Mouse (Mus musculus) urinary bladder, postnatal 4 days (tissue): ENCODE data around the gene Tpmt.

Experiments used
- DNase-seq, 2 experiments: peaks; one replicate each; pipeline ENCODE4 v3.0.0; 2021 to 2022; ENCODE audit warnings: low spot score in 2 of 2

Tpmt gene

GRCm38 (mm10) chr13:46979836-46980490, 64.6 kb downstream of the Tpmt start:
- no peak for DNase-seq

- no peak for DNase-seq
Observed at GRCm38 (mm10) chr13:46976532-46976931, 68.0 kb downstream of the Tpmt start.

DNA sequence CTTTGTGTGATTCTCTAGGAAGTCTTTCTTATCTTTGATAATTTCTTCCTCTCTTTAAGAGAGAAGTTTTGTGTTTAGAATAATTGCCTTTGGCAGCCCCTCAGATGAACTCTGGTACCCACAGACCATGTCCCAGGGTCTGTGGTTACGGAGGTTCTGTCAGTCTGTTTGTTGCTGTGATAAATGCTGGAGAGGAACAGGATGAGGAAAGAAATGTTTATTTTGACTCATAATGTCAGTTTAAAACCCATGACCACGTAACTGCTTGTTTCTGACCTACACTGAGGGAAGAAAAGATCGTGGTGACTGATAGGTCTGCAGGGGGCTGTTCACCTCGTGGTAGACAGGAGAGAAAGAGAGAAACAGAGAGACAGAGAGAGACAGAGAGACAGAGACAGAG, 68.6 kb downstream of the Tpmt start:
- DNase-seq = no peak

DNA sequence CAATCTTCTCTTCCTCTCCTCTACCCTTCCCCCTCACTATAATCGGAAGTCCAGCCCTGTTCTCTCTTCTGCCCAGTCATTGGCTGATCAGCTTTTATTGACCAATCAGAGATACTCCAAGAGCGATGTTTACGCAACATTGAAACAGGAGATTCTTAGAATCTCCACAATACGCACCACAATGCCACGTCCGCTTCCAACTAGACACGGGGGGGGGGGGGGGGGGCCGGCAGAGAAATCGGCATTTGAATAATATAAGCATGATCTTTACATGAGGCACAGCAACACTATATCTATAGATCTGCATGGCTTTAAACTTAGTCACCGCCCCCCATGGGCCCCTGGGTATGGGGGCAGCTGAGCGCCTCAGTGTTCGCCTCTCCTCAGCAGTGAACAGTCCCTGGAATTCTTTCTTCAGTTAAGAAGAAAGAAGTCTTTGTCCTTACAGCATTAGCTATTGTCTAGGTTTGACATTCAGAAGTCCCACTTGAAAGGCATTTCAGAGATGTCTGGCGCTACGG, 69.4 kb downstream of the Tpmt start:
- DNase-seq = no peak
